Mouse (Mus musculus): Measurements from ENCODE around the gene Ddx54. TPM values are rescaled to one million over a fixed set of nuclear protein-coding genes. Genes with fewer than 3 reads are reported as not detected.

Gene Ddx54
- polyA plus RNA-seq, 1 experiment = 14.9 TPM

DNA sequence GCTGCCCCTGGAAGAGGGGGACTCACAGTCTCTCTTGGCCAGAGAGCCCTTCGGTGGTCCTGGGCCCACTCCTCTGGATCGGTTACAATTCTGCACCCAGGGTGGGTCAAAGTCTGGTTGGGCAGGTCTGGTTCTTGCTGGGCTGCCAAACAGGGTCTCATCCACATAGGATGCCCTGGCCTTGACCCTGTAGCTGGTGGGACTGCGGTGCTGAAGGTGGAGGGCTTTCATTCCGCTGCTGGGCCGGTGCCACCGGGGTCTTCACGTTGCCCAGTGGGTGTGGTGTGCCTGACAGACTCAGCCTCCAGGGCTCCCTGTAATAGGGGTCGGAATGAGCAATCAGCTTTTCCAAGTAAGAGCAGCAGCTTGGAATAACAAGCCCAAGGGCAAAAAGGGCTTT lies 1.1 kb upstream of the Ddx54 start:
- no peaks in the 10 kb centered on the region for H3K36me3 ChIP-seq (ENCODE audit: control insufficient read depth, insufficient read depth, low read length)
- TF ChIP-seq CTCF (IDR thresholded peaks at IDR 0.05; ENCODE audit: control insufficient read depth, insufficient read depth, insufficient replicate concordance, low read depth, low read length) = no peak
- TF ChIP-seq POLR2A (IDR thresholded peaks at IDR 0.05; ENCODE audit: control insufficient read depth, low read depth, low read length) = no peak
- H3K27ac ChIP-seq (ENCODE audit: control insufficient read depth, insufficient read depth, low read depth, low read length) = no peak overlapping the region
- H3K4me3 ChIP-seq (ENCODE audit: control insufficient read depth, low read depth, low read length) = peak overlapping the region; percentile 22
- no peaks in the 10 kb centered on the region for H3K27me3 ChIP-seq (ENCODE audit: control insufficient read depth, insufficient read depth, low read length)
- H3K4me1 ChIP-seq (ENCODE audit: control insufficient read depth, insufficient read depth, low read length) = peaks cover 26% of the 10 kb centered on the region

DNA sequence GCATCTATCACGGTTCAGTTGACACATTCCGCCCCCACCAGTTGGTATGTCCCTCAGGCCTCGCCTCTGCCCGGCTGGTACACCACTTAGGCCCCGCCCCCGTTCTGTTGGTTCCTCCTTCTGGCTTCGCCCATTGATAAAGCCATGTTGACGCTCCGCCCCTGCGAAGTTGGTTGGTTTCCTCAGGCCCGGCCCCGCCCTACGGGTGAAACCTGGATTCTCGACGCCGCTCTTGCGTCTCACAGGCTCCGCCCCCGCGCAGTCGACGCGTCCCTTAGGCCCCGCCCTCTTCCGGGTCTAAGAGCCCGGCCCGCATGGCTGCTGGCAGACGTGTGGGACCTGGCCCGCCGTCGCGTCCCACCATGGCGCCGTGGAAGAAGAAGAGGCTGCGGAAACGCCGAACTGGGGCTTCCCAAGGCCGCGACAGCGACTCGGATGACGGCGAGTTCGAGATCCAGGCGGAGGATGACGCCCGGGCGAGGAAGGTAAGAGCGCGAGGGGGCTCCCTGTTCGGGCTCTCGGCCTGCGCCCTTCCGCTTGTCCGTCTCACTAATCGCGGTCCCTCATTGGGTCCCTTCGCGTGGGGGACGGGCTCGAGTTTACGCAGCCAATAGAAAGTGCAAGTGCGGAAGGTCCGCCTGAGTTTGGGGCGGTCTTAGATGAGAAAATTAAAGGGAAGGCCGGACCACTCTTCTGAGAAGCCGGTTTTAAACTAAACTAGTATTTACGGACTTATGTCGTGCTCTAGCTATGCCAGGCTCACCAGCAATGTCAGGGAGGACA lies 474 bp downstream of the Ddx54 start:
- peaks cover under 1% of the 10 kb centered on the region; the same call in 1 of the 2 replicates for H3K36me3 ChIP-seq (ENCODE audit: control insufficient read depth, insufficient read depth, low read length)

GRCm38 (mm10) chr5:120615903-120616302 lies 3.4 kb downstream of the Ddx54 start:
- Histone ChIP-seq H3K4me3 (ENCODE audit: control insufficient read depth, low read depth, low read length) (no peak overlapping the region), H3K27me3 (ENCODE audit: control insufficient read depth, insufficient read depth, low read length) (no peaks in the 10 kb centered on the region), H3K27ac (ENCODE audit: control insufficient read depth, insufficient read depth, low read depth, low read length) (no peak overlapping the region), H3K36me3 (ENCODE audit: control insufficient read depth, insufficient read depth, low read length) (peaks cover 2% of the 10 kb centered on the region; the same call in 1 of the 2 replicates), H3K4me1 (ENCODE audit: control insufficient read depth, insufficient read depth, low read length) (peaks cover 19% of the 10 kb centered on the region)
- TF ChIP-seq CTCF (IDR thresholded peaks at IDR 0.05; ENCODE audit: control insufficient read depth, insufficient read depth, insufficient replicate concordance, low read depth, low read length) (no peak), POLR2A (IDR thresholded peaks at IDR 0.05; ENCODE audit: control insufficient read depth, low read depth, low read length) (no peak)

More for the DNA sequence above, 474 bp downstream of the Ddx54 start:
- TF ChIP-seq POLR2A (IDR thresholded peaks at IDR 0.05; ENCODE audit: control insufficient read depth, low read depth, low read length) = peak; percentile 83
- TF ChIP-seq CTCF (IDR thresholded peaks at IDR 0.05; ENCODE audit: control insufficient read depth, insufficient read depth, insufficient replicate concordance, low read depth, low read length) = no peak
- Histone ChIP-seq H3K4me3 (ENCODE audit: control insufficient read depth, low read depth, low read length) (peak overlapping the region; percentile 96), H3K27ac (ENCODE audit: control insufficient read depth, insufficient read depth, low read depth, low read length) (peak overlapping the region; percentile 92), H3K4me1 (ENCODE audit: control insufficient read depth, insufficient read depth, low read length) (peaks cover 17% of the 10 kb centered on the region), H3K27me3 (ENCODE audit: control insufficient read depth, insufficient read depth, low read length) (no peaks in the 10 kb centered on the region)

DNA sequence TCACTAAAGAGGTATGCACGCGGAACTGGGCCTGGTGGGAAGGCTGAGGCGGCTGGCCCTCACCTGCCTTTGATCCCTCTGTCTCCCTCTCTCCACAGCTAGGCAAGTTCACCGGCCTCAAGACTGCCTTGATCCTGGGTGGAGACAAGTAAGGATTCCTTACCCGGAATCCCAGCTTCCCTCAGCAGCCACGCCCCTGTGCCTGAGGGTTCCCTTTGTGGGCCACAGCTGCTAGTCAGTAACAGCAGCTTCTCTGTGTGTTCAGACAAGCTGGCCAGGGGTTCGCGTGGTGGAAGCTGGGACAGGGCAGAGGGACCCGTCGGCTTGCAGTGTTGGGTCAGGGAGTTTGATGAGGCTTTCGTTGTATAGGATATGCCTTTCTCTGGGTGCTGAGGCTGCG lies 6.2 kb downstream of the Ddx54 start:
- Histone ChIP-seq H3K27me3 (ENCODE audit: control insufficient read depth, insufficient read depth, low read length) (no peaks in the 10 kb centered on the region), H3K36me3 (ENCODE audit: control insufficient read depth, insufficient read depth, low read length) (peaks cover 2% of the 10 kb centered on the region), H3K27ac (ENCODE audit: control insufficient read depth, insufficient read depth, low read depth, low read length) (no peak overlapping the region), H3K4me3 (ENCODE audit: control insufficient read depth, low read depth, low read length) (no peak overlapping the region), H3K4me1 (ENCODE audit: control insufficient read depth, insufficient read depth, low read length) (peaks cover 6% of the 10 kb centered on the region)
- no peak for TF ChIP-seq CTCF (IDR thresholded peaks at IDR 0.05; ENCODE audit: control insufficient read depth, insufficient read depth, insufficient replicate concordance, low read depth, low read length)
- TF ChIP-seq POLR2A (IDR thresholded peaks at IDR 0.05; ENCODE audit: control insufficient read depth, low read depth, low read length) = no peak

- peaks cover 2% of the 10 kb centered on the region; the same call in 1 of the 2 replicates for H3K4me1 ChIP-seq (ENCODE audit: control insufficient read depth, insufficient read depth, low read length)
- TF ChIP-seq POLR2A (IDR thresholded peaks at IDR 0.05; ENCODE audit: control insufficient read depth, low read depth, low read length) = no peak
- peak; percentile 96; the same call in 1 of the 2 replicates for TF ChIP-seq CTCF (IDR thresholded peaks at IDR 0.05; ENCODE audit: control insufficient read depth, insufficient read depth, insufficient replicate concordance, low read depth, low read length)
- H3K27ac ChIP-seq (ENCODE audit: control insufficient read depth, insufficient read depth, low read depth, low read length) = no peak overlapping the region
- peaks cover 2% of the 10 kb centered on the region for H3K36me3 ChIP-seq (ENCODE audit: control insufficient read depth, insufficient read depth, low read length)
- no peak overlapping the region for H3K4me3 ChIP-seq (ENCODE audit: control insufficient read depth, low read depth, low read length)
- no peaks in the 10 kb centered on the region for H3K27me3 ChIP-seq (ENCODE audit: control insufficient read depth, insufficient read depth, low read length)
These were observed 6.7 kb downstream of the Ddx54 start for GRCm38 (mm10) chr5:120619201-120619600.

DNA sequence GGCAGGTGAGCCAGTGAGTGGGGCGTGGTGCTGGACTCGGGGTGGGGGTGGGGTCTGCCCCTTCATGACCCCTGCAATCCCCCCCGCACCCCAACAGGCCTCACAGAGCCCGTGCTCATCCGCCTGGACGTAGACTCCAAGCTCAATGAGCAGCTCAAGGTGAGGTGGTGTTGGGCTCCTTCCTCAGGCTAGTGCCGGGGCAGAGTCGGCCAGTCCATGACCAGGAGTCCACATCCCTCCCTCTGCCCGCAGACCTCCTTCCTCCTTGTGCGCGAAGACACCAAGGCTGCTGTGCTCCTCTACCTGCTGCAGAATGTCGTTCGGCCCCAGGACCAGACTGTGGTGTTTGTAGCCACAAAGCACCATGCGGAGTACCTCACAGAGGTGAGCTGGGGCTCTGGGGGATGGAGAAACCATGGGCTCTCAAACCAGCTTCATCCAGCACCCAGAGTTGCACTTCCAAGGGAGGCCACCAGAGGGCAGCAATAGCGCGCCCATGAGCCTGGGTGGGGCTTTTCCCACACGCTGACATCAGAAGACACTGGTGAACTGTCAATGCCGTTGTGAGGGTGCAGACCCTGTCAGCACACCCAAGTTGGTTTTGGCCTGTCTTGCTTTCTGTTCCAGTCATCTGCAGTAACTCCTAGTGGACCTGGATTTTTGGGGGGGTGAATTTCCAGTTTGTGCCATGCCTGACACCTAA lies 8.0 kb downstream of the Ddx54 start:
- Histone ChIP-seq H3K36me3 (ENCODE audit: control insufficient read depth, insufficient read depth, low read length) (peaks cover 2% of the 10 kb centered on the region), H3K27me3 (ENCODE audit: control insufficient read depth, insufficient read depth, low read length) (no peaks in the 10 kb centered on the region), H3K4me1 (ENCODE audit: control insufficient read depth, insufficient read depth, low read length) (peaks cover 2% of the 10 kb centered on the region; the same call in 1 of the 2 replicates), H3K27ac (ENCODE audit: control insufficient read depth, insufficient read depth, low read depth, low read length) (no peak overlapping the region), H3K4me3 (ENCODE audit: control insufficient read depth, low read depth, low read length) (no peak overlapping the region)
- TF ChIP-seq CTCF (IDR thresholded peaks at IDR 0.05; ENCODE audit: control insufficient read depth, insufficient read depth, insufficient replicate concordance, low read depth, low read length) = peak; percentile 92
- TF ChIP-seq POLR2A (IDR thresholded peaks at IDR 0.05; ENCODE audit: control insufficient read depth, low read depth, low read length) = no peak

GRCm38 (mm10) chr5:120621078-120621765 lies 8.7 kb downstream of the Ddx54 start:
- H3K27me3 ChIP-seq (ENCODE audit: control insufficient read depth, insufficient read depth, low read length) = no peaks in the 10 kb centered on the region
- TF ChIP-seq CTCF (IDR thresholded peaks at IDR 0.05; ENCODE audit: control insufficient read depth, insufficient read depth, insufficient replicate concordance, low read depth, low read length) (no peak), POLR2A (IDR thresholded peaks at IDR 0.05; ENCODE audit: control insufficient read depth, low read depth, low read length) (no peak)
- H3K4me1 ChIP-seq (ENCODE audit: control insufficient read depth, insufficient read depth, low read length) = peaks cover 7% of the 10 kb centered on the region
- H3K27ac ChIP-seq (ENCODE audit: control insufficient read depth, insufficient read depth, low read depth, low read length) = no peak overlapping the region
- no peak overlapping the region for H3K4me3 ChIP-seq (ENCODE audit: control insufficient read depth, low read depth, low read length)
- peaks cover 2% of the 10 kb centered on the region for H3K36me3 ChIP-seq (ENCODE audit: control insufficient read depth, insufficient read depth, low read length)

Data from testis, adult 2 months (tissue).